In genomic region chr9:55540391-55540770, GRCm38 (mm10) we compare ENCODE assay signal across 10 mouse cellular contexts. TPM values are rescaled to one million over a fixed set of nuclear protein-coding genes. Genes with fewer than 3 reads are reported as not detected.
A peak's percentile ranks its signal among the peaks of the same experiment; 100 is the strongest.
DNase-seq lines count a peak whose midpoint lies in the region; ATAC-seq and TF ChIP-seq lines count a peak whose summit lies in the region.
"Had no signal": no experiment of that assay in that cellular context is flagged by ENCODE, and none has a peak within 500 bp of the region (broad histone marks: within the 10 kb centered on the region; RNA-seq: fewer than 3 reads in every experiment).

No protein-coding gene starts in this region.

- 3% methylated on average over 12 of the region's 12 CpGs for WGBS in heart, embryonic 14.5 days
- WGBS in liver, embryonic 12.5 days (ENCODE audit: insufficient replicate concordance), result 2% methylated on average over 12 of the region's 12 CpGs

- no peak overlapping the region for H3K27ac ChIP-seq in ES-E14 (ENCODE audit: insufficient read depth, low read depth, low read length, poor library complexity, severe bottlenecking)
- no peak overlapping the region for H3K27ac ChIP-seq in heart, embryonic 14.5 days (replicated peaks in 1 of 2; ENCODE audit: control insufficient read depth in 1 of 2, insufficient read depth in 1 of 2, low read depth in 2 of 2, low read length in 2 of 2)
- H3K27ac ChIP-seq in liver, embryonic 12.5 days, result no peak overlapping the region

- DNase-seq in heart, adult 11 months, result peak; percentile 80
- no peak for DNase-seq in heart, adult 9 months (ENCODE audit: low spot score in 2 of 2)
- no peak for DNase-seq in ES-E14 (ENCODE audit: low read depth, low spot score)
- no peak for DNase-seq in left cerebral cortex, postnatal 4 days
- DNase-seq in layer of hippocampus, adult 11-12 months (ENCODE audit: low spot score), result no peak
- no peak for DNase-seq in urinary bladder, adult 2 months (ENCODE audit: low spot score)

- peak overlapping the region; percentile 83 for H3K4me2 ChIP-seq in heart, embryonic 14.5 days (ENCODE audit: low read length)
- peak overlapping the region; percentile 69 for H3K4me2 ChIP-seq in liver, embryonic 12.5 days

- no peak for ATAC-seq in heart, embryonic 14.5 days (ENCODE audit: insufficient number of reproducible peaks, insufficient read depth, low FRiP score, low read depth)
- ATAC-seq in liver, embryonic 12.5 days, result no peak

- in situ Hi-C loops in ES-E14 (cut with MboI; ENCODE audit: low sequenced_read_pairs in 2 of 2, unreplicated experiment in 2 of 2), result no loop called here

- no peaks in the 10 kb centered on the region for H3K9me3 ChIP-seq in ES-E14 (ENCODE audit: control insufficient read depth, insufficient read depth, low read depth, low read length)
- H3K9me3 ChIP-seq in heart, embryonic 14.5 days (ENCODE audit: control insufficient read depth, low read length), result no peaks in the 10 kb centered on the region
- no peaks in the 10 kb centered on the region for H3K9me3 ChIP-seq in liver, embryonic 12.5 days (replicated peaks)

- no peaks in the 10 kb centered on the region for H3K36me3 ChIP-seq in ES-E14 (ENCODE audit: control insufficient read depth, insufficient read depth, low read length, poor library complexity, severe bottlenecking)
- no peaks in the 10 kb centered on the region for H3K36me3 ChIP-seq in heart, embryonic 14.5 days (ENCODE audit: control insufficient read depth, insufficient read depth, low read length)
- H3K36me3 ChIP-seq in liver, embryonic 12.5 days, result no peaks in the 10 kb centered on the region

- peaks cover 0 to 11% of the 10 kb centered on the region in 2 experiments; a peak in 1 of 4 replicates for H3K4me1 ChIP-seq in ES-E14 (ENCODE audit: control insufficient read depth in 2 of 2, insufficient read depth in 2 of 2, low read length in 2 of 2, poor library complexity in 1 of 2)
- H3K4me1 ChIP-seq in heart, embryonic 14.5 days (ENCODE audit: control insufficient read depth in 2 of 2, insufficient read depth in 2 of 2, low read length in 2 of 2), result peaks cover 9 to 29% of the 10 kb centered on the region in 2 experiments; a peak in 3 of 4 replicates
- H3K4me1 ChIP-seq in liver, embryonic 12.5 days, result peaks cover 20% of the 10 kb centered on the region

- no peak overlapping the region for H3K9ac ChIP-seq in ES-E14 (ENCODE audit: insufficient read depth, low read depth, low read length, poor library complexity, severe bottlenecking)
- H3K9ac ChIP-seq in heart, embryonic 14.5 days (ENCODE audit: low read length), result no peak overlapping the region
- no peak overlapping the region for H3K9ac ChIP-seq in liver, embryonic 12.5 days

- intact Hi-C loops in left cerebral cortex, postnatal 4 days (cut with DNase I), result loop anchor here (10.0 kb wide), 1 partner anchor 374 kb away; no protein-coding TSS in a partner anchor

- peaks cover 89% of the 10 kb centered on the region for H3K27me3 ChIP-seq in heart, embryonic 14.5 days (ENCODE audit: control insufficient read depth, insufficient read depth, low read length)
- H3K27me3 ChIP-seq in liver, embryonic 12.5 days (replicated peaks), result peaks cover 99% of the 10 kb centered on the region

- H3K4me3 ChIP-seq in ES-E14 (ENCODE audit: insufficient read depth in 1 of 2, low read depth in 1 of 2, low read length in 2 of 2, poor library complexity in 1 of 2, severe bottlenecking in 1 of 2), result peak overlapping the region; percentile 47 to 62; a peak in 3 of 4 replicates
- H3K4me3 ChIP-seq in heart, embryonic 14.5 days (ENCODE audit: control insufficient read depth in 1 of 2, insufficient read depth in 1 of 2, low read depth in 1 of 2, low read length in 2 of 2), result peak overlapping the region; percentile 31 to 48
- peak overlapping the region; percentile 49 for H3K4me3 ChIP-seq in liver, embryonic 12.5 days

TF ChIP-seq in ES-E14, 5 proteins besides CTCF, POLR2A, EP300 and RAD21:
- TF ChIP-seq ZNF384 (IDR thresholded peaks at IDR 0.05; ENCODE audit: low read depth, low read length) (no peak), CHD2 (IDR thresholded peaks at IDR 0.05; ENCODE audit: low read depth, low read length) (no peak), ZC3H11A (IDR thresholded peaks at IDR 0.05; ENCODE audit: borderline replicate concordance, low read depth, low read length) (no peak), HCFC1 (IDR thresholded peaks at IDR 0.05; ENCODE audit: borderline replicate concordance, insufficient read depth, low read length) (no peak)
TF ChIP-seq in ES-E14: peak in this region for 0.

RNA-seq across cellular contexts. Expression of gene Isl2, which starts 1.9 kb away (rescaled TPM):
- 0.16 and 0.45 TPM in 2 replicates for total RNA-seq in ES-E14 (2012; rRNA removed)
- polyA plus RNA-seq in heart, embryonic 14.5 days (2014; fragmentation: Nextera tagmentation; extraction: Ambion mirVana), result 0.12 and 0.13 TPM in 2 replicates
- 0.50 and 1.3 TPM in 2 replicates for polyA plus RNA-seq in liver, embryonic 12.5 days (2016; fragmentation: Nextera tagmentation; extraction: Ambion mirVana)
- total RNA-seq in left cerebral cortex, postnatal 4 days (2021), result not detected
- 0.32 and 0.37 TPM in 2 replicates for polyA plus RNA-seq in urinary bladder, adult 2 months (2012; rRNA removed)
- total RNA-seq: MEL; neutrophil, adult 5-6 weeks had no signal

RNA-seq across cellular contexts. Expression of gene Etfa, which starts 28.3 kb away (rescaled TPM):
- 20.0 and 34.0 TPM in 2 replicates for total RNA-seq in ES-E14 (2012; rRNA removed)
- polyA plus RNA-seq in heart, embryonic 14.5 days (2014; fragmentation: Nextera tagmentation; extraction: Ambion mirVana), result 396 and 402 TPM in 2 replicates
- polyA plus RNA-seq in liver, embryonic 12.5 days (2016; fragmentation: Nextera tagmentation; extraction: Ambion mirVana), result 164 and 175 TPM in 2 replicates
- total RNA-seq in left cerebral cortex, postnatal 4 days (2021), result 10 to 100 TPM; 38.7 to 39.4 TPM
- polyA plus RNA-seq in urinary bladder, adult 2 months (2012; rRNA removed), result 93.4 and 107 TPM in 2 replicates
